Mouse (Mus musculus) right cerebral cortex, postnatal 36 days (tissue): Measurements from ENCODE around the gene Robo1.

Experiments used
- DNase-seq, 2 experiments: peaks; one replicate each; pipeline ENCODE4 v3.0.0; 2022; ENCODE audit warnings: low spot score in 2 of 2, mixed read lengths in 1 of 2

The Robo1 gene

GRCm38 (mm10) chr16:72930871-72931270 lies 622.8 kb downstream of the Robo1 start:
- no peak for DNase-seq

DNA sequence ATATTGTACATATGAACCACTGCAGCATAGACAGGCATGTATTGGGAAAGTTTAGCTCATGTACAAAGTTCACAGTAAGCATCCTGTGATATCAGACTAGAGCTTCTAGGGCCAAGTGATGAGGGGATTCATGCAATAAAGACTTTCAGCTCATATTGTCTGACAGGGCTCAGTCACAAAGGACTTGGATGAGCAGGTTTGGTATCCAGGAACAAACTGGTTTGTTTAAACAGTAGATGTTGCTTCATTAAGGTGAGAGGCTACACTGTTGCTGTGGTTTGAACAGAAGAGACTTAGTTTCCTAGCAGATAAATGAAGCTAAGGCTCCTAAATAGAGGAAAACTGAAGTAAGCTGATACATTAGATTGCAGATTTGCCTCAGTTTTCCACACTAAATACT lies 626.8 kb downstream of the Robo1 start:
- no peak for DNase-seq

- no peak for DNase-seq
These were observed 629.1 kb downstream of the Robo1 start for GRCm38 (mm10) chr16:72937183-72937582.

DNA sequence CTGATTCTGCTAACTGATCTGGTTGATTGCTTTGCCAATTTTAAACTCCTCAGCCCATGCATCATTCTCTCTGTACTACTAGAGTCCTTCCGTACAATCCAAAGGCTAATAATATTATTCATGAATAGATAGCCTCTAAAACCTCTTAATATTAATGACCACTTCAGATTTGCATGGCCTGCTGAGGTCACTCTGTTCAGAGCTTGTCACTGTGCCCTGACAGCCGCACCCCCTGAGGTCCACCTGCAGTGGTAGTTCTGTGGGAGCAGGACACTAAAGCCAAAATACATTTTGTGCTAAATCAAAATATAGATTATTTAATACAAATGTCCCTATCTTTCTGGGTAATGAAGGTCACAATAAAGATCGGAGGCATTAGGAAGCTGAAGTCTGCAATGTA lies 631.8 kb downstream of the Robo1 start:
- no peak for DNase-seq

GRCm38 (mm10) chr16:72940786-72941185 lies 632.7 kb downstream of the Robo1 start:
- DNase-seq = no peak

DNA sequence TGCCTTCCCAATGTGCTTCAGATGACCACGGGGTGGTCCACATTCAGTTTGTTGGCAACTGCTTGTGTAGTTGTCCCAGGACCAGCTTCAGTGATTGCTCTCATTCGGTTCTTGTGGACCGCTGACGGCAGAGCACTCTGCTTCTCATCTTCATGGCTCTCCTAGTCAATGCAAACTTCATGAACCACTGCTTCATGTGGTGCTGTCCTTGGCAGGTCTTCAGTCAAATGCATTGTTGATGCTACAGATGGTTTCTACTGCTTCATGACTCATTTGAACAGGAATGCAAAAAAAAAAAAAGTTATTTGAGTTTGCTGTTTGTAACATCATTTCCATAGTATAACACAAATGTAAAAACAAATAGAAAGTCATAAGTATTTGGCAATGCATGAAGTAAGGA lies 636.3 kb downstream of the Robo1 start:
- no peak for DNase-seq

DNA sequence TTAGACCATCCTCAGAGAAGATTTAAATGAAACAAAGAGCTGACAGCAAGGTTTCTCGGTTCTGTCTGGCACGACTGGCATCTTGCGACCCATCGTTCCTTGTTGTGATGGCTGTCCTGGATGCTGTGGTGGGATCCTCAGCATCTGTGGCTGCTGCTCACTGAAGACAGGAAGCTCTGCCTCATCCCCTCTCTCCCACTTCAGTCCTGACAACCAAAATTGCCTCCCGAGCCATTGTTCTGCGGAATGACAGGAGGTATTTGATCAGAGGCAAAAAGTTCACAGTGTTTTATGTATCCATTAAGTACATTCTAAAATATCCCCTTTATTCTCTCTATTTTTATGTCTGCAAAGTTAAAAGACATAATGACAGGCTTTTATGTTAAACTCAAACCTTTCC lies 643.9 kb downstream of the Robo1 start:
- no peak for DNase-seq

DNA sequence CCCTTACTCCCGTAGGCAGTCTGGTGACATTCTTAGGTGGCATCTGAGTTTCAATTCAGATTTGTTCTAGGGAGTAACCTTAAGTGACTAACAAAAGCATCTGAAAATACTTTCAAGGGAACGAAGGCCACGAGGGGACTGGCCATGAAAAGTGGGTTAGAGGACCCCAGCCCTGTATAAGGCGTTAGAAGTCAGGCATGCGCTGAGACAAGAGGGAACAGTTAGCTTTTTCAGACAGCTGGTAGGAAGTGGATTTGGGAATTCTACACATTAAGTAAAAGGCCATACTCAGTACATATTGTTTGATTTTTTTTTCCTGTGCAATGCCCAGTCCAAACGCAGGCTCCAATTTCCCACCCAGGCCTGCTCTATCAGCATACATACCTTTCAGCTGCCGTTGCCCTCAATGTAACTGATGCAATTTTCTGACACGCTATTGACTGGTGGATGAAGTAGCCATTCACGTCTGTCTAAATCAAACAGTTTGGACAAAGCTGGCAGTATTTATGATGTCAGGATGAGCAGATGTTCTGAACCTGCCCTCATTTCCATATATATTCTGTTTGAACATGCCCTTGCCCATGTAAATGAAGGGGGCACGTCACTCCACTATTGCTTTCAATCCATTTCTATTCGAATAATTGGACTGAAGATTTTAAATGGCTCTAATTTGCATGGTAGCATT lies 651.1 kb downstream of the Robo1 start:
- DNase-seq = no peak

GRCm38 (mm10) chr16:72959823-72960222 lies 651.7 kb downstream of the Robo1 start:
- no peak for DNase-seq

- DNase-seq = no peak
These were observed 655.7 kb downstream of the Robo1 start for GRCm38 (mm10) chr16:72963782-72964181.

DNA sequence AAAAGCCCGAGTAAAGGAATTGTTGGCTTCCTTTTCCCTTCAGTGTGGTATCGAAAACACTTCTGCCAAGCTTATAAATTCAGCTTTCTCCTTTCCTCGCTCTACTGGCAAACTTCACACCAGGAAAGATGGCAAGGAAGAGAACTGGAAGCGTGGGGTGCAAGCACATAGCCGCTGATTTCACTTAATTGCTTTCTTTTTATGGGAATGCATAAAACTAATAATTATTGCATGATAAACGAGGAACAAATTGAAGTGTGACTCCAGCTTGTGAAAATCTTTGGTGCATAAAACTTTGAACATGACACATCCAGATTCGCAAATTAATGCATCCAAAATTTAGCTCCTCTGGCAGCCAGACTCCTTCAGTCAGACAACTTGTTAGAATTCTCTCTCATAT lies 659.4 kb downstream of the Robo1 start:
- DNase-seq = no peak

DNA sequence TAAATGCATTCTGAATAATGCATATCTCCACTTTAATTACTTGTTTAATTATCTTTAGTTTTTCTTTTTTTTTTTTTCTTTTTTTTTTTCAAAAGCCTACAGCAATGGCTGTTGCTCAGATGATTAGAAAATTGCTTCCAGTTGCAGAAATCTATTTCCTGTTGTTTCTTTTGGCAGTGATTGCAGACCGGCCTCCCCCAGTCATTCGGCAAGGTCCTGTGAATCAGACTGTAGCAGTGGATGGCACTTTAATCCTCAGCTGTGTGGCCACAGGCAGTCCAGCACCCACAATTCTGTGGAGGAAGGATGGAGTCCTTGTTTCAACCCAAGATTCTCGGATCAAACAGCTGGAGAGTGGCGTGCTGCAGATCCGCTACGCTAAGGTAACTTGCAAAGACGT lies 661.9 kb downstream of the Robo1 start:
- DNase-seq = no peak

- DNase-seq = no peak
These were observed 665.6 kb downstream of the Robo1 start for GRCm38 (mm10) chr16:72973685-72974084.

DNA sequence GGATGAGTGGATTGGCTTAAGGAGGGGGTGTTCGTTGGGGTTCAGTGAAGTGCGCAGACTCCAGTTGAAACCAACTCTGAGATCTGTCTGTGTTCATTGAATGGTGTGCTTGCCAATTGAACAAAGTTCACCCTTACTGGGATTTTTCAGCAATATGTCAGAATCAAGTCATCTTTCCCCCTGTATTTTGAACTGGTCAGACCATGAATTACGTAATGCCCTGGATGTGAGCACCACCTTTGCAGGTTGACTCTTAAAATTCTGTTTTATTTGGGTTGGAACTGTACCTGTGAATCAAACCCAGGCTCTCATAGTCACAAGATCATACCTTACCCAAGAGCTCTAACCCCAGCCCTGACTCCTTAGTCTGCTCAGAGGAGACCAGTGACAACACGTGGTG lies 666.6 kb downstream of the Robo1 start:
- DNase-seq = no peak

GRCm38 (mm10) chr16:72976849-72977576 lies 668.9 kb downstream of the Robo1 start:
- DNase-seq = no peak

DNA sequence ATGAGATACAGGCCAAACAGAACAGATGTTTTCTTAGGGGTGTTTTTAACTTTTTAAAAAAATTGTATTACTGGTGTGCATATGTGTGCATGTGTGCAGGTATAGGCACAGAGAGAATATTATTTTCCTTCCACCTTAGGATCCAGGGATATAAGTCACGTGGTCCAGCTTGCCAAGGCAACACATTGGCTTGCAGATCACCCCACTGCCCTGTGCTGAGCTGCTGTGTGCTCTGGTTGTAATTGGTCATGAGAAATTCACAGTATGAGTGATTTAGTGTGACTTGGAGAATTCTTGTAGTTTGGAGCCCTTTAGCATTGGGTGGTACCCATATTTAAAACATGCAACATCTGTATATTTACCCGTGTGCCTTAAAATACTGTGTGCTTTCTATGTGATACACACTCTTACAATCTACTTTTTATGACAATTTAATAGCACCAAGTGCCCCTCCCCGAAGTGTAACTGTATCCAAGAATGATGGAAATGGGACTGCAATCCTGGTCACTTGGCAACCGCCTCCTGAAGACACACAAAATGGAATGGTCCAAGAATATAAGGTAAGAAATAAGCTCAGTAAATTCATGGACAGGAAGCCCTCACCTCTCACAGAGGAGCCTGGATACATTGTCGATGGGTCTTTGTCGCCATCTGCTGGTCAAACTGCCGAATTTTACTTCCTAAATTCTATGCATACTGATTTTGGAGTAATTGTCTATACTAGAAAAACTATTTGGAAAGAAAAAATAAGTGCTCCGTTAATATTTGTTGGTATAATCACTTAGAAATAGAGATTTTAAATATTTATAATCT lies 671.5 kb downstream of the Robo1 start:
- DNase-seq = peak in 1 of 2 experiments; percentile 38

GRCm38 (mm10) chr16:72990376-72991167 lies 682.5 kb downstream of the Robo1 start:
- no peak for DNase-seq

DNA sequence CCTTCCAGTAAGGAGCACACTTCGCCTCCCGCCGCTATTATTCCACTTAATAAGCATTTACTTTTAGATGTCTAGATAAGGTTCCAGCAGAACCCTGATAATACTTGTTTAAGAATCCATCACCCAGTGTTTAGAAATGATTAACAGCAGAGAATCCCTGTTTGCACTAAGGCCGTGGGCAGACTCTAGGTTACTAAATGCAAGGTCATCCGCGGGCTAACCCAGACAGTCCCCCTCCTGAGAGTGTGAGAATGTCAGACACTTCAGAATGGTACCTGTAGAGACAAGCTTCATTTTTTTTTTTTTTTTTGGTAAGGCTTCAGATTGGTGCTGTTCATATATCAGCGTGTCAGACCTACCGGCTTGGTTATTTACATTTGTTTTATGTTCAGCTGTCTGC lies 685.1 kb downstream of the Robo1 start:
- DNase-seq = no peak

DNA sequence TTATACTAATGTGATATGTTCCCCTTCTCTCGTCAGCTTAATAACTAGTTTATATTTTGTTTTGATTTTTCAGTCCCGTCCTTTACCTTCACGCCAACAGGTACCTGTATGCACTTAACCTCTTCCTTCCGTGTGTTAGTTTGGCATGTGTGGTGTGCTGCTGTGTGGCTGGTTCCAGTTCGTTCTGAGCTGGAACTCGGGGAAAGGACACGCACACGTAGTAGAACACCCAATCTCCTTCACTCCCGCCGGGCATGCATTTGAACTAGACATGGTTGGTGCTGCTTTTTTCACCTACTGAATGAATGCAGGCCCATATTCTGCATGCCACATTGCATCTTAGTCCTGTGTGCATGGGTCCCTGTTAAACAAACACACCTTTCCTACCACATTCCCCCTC lies 685.5 kb downstream of the Robo1 start:
- DNase-seq = no peak

- peak; percentile 33 to 34 for DNase-seq
These were observed 687.3 kb downstream of the Robo1 start for GRCm38 (mm10) chr16:72995251-72995954.

GRCm38 (mm10) chr16:72995955-72996535 lies 687.9 kb downstream of the Robo1 start:
- no peak for DNase-seq
